Mouse (Mus musculus): ENCODE measurements around the gene Cavin1. TPM values are rescaled to one million over a fixed set of nuclear protein-coding genes. Genes with fewer than 3 reads are reported as not detected.

The Cavin1 gene
- total and polyA plus RNA-seq, 3 experiments = 0.05 to 0.21 (median 0.13) TPM

DNA sequence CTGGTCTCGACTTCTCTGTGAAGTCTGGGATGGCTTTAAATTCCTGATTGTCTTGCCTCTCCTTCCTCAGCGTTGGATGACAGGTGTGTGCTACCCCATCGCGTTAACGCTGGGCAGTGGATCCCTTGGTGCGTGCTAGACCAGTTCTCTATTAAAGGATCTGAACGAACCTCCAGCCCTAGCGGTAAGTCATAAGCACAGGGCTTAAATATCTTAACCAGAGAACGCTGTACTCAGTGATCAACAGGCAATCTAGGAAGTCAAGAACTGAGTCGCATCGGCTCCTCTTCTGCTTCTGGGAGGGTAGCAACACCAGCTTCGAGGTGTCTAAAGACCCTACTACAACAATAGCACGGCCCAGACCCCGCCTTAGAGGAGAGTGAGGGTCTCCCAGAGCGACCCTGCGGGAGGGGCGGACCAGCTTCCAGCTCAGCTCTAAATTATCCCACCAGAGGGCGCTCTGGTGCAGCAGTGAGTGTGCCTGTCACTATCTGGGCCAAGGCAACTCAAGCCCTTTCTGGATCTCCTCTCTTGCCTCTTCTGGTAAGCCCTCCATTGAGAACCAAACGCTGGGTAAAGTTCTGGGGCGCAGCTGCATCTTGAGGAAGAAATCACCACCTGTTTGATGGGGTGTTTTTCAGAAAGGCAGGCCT lies 12.6 kb upstream of the Cavin1 start:
- Histone ChIP-seq H3K79me2 (replicated peaks; ENCODE audit: control insufficient read depth, extremely low read depth, insufficient read depth, poor library complexity, severe bottlenecking) (no peaks in the 10 kb centered on the region), H3K36me3 (replicated peaks in 1 of 2; ENCODE audit: control insufficient read depth in 1 of 2, insufficient read depth in 1 of 2, low read length in 1 of 2) (no peaks in the 10 kb centered on the region), H3K27me3 (replicated peaks) (peaks cover 3% of the 10 kb centered on the region), H3K27ac (ENCODE audit: insufficient read depth, low read depth) (no peak overlapping the region), H3K4me3 (replicated peaks in 1 of 3; ENCODE audit: low read depth in 2 of 3, low read length in 2 of 3, poor library complexity in 1 of 3) (peak overlapping the region in 2 of 3 experiments; percentile 27 to 39), H3K9ac (ENCODE audit: insufficient read depth, low read depth) (peak overlapping the region; percentile 11; the same call in 1 of the 2 replicates), H3K4me1 (ENCODE audit: control insufficient read depth in 1 of 2, insufficient read depth in 2 of 2) (peaks cover 0 to 9% of the 10 kb centered on the region in 2 experiments; a peak in 3 of 4 replicates), H3K9me3 (replicated peaks; ENCODE audit: low read length) (peaks cover 4% of the 10 kb centered on the region), H3K4me2 (ENCODE audit: insufficient read depth, low read depth, poor library complexity, severe bottlenecking) (peak overlapping the region; percentile 80)
- dilution Hi-C loops (cut with MboI; ENCODE audit: extremely low pct_ligation_motif_present, extremely low pct_unique_long_range_greater_than_20kb, low sequenced_read_pairs) = no loop called here
- TF ChIP-seq RCOR1 (conservative IDR thresholded peaks at IDR 0.05; ENCODE audit: low read depth, low read length) = no peak
- peak; percentile 46 for TF ChIP-seq ELF1 (IDR thresholded peaks at IDR 0.05; ENCODE audit: low read depth, low read length)
- peak; percentile 75; the same call in 1 of the 2 replicates for TF ChIP-seq SIN3A (IDR thresholded peaks at IDR 0.05; ENCODE audit: low read length)
- TF ChIP-seq ZMIZ1 (IDR thresholded peaks at IDR 0.05; ENCODE audit: low read depth, low read length) = no peak
- peak; percentile 39; the same call in 1 of the 2 replicates for TF ChIP-seq NRF1 (IDR thresholded peaks at IDR 0.05; ENCODE audit: low read depth, low read length)
- no peak for TF ChIP-seq ZNF384 (IDR thresholded peaks at IDR 0.05; ENCODE audit: low read depth, low read length)
- TF ChIP-seq MXI1 (IDR thresholded peaks at IDR 0.05; ENCODE audit: low read depth, low read length) = peak; percentile 50; the same call in 1 of the 2 replicates
- TF ChIP-seq ZC3H11A (IDR thresholded peaks at IDR 0.05; ENCODE audit: low read depth, low read length) = peak; percentile 92
- TF ChIP-seq MYC (IDR thresholded peaks at IDR 0.05; ENCODE audit: low read depth, low read length) = peak; percentile 72; the same call in 1 of the 2 replicates
- TF ChIP-seq SMC3 (IDR thresholded peaks at IDR 0.05; ENCODE audit: low read depth, low read length) = peak; percentile 100
- TF ChIP-seq MAZ (IDR thresholded peaks at IDR 0.05; ENCODE audit: low read depth, low read length) = peak; percentile 81; the same call in 1 of the 2 replicates
- TF ChIP-seq IRF4 (IDR thresholded peaks at IDR 0.05; ENCODE audit: low read depth, low read length) = peak; percentile 56; the same call in 1 of the 2 replicates
- no peak for TF ChIP-seq KAT2A (IDR thresholded peaks at IDR 0.05; ENCODE audit: insufficient replicate concordance, low read length)
- TF ChIP-seq GABPA (IDR thresholded peaks at IDR 0.05; ENCODE audit: insufficient replicate concordance, low read depth, low read length) = no peak
- peak; percentile 78 to 97 for TF ChIP-seq CTCF (conservative IDR thresholded peaks at IDR 0.05 in 1 of 2, IDR thresholded peaks at IDR 0.05 in 1 of 2; ENCODE audit: low read depth in 2 of 2, low read length in 2 of 2)
- TF ChIP-seq BHLHE40 (IDR thresholded peaks at IDR 0.05; ENCODE audit: low read depth, low read length) = 0 out of 2 replicates have a peak, but pooled peaks have one; percentile 20
- no peak for TF ChIP-seq UBTF (IDR thresholded peaks at IDR 0.05; ENCODE audit: low read depth, low read length)
- TF ChIP-seq NELFE (IDR thresholded peaks at IDR 0.05; ENCODE audit: low read depth, low read length) = peak; percentile 70; the same call in 1 of the 2 replicates
- TF ChIP-seq JUN (IDR thresholded peaks at IDR 0.05; ENCODE audit: insufficient read depth, low read depth, low read length) = no peak
- no peak for TF ChIP-seq TBP (conservative IDR thresholded peaks at IDR 0.05; ENCODE audit: low read depth, low read length)
- in situ Hi-C loops (cut with MboI; ENCODE audit: low pct_ligation_motif_present, low pct_unique_long_range_greater_than_20kb, low sequenced_read_pairs) = loop anchor here (5.0 kb wide), 2 partner anchors 34 to 74 kb away; no protein-coding TSS in a partner anchor
- peak; percentile 84 for DNase-seq (ENCODE audit: extremely low read depth)

Measured in CH12.LX (cell line).